Mouse (Mus musculus): Measurements from ENCODE around the gene Ltb4r2. TPM values are rescaled to one million over a fixed set of nuclear protein-coding genes. Genes with fewer than 3 reads are reported as not detected.

Ltb4r2 gene
- total RNA-seq (2022): under 1 TPM; 0.06 to 0.19 (median 0.13) TPM

- DNase-seq (ENCODE audit: low spot score): no peak
Observed at GRCm38 (mm10) chr14:55761163-55761562, at the start of gene Ltb4r2. TSS of gene Ltb4r2 (plus strand) at chr14:55761428.

GRCm38 (mm10) chr14:55711786-55712185, 49.4 kb upstream of the Ltb4r2 start:
- no peak for DNase-seq (ENCODE audit: low spot score)

DNA sequence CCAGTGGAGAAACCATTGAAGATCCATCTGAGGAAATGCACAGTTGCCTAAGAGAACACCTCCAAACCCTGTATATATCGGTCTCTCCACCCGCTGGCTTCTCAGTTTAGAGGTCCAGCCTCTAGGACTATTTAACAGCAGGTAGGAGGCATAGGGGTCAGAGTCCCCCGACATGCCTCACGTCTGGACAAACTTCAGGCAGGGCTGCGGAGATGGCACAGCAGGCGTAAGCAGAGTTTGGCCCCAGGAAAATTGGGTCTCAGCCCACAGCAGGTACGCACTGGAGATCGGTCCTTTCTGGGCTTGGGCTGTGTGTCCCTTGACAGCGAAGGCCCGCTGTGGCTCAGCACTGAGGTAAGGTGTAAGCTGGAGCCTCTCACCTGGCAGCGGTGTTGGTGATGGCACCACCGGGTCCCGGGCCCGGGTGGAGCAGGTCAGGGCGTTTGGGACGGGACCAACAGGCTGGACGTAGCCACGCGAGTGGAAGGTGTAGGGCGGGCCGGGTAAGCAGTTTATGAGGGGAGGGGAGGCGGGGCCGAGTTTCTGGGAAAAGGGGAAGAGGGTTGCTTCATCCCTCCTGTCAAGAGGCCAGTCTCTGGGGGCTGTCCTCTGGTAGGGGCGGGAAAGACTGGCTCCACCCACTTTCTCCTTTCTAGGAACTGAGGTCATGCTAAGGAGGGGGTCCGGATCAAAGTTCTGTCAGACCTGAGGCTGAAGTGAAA, 48.1 kb upstream of the Ltb4r2 start:
- DNase-seq (ENCODE audit: low spot score): peak; percentile 20

- no peak for DNase-seq (ENCODE audit: low spot score)
Observed at GRCm38 (mm10) chr14:55713729-55714122, 47.5 kb upstream of the Ltb4r2 start, which contains the start of gene Tgm1. TSS of gene Tgm1 (minus strand) at chr14:55713926.

DNA sequence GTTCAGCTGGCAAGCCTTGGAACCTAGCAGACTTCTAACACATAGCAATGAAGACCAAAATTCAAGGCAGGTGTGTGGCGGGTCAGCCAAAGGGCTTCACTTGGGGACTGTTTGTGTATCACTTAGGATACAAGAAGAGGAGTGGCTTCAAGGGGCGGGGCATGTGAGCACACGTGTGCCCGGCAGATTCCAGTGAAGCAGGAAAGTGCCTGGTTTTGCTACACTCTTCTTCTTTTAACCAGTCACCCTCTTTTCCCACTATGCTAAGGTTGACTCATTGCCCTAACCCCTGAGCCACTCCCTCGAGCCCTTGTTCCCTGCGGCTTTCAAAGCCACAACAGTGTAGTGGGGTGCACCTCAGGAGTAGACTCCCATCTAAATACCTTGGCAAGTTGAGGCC, 46.3 kb upstream of the Ltb4r2 start:
- DNase-seq (ENCODE audit: low spot score): no peak

GRCm38 (mm10) chr14:55716271-55716670, 45.0 kb upstream of the Ltb4r2 start:
- DNase-seq (ENCODE audit: low spot score): no peak

GRCm38 (mm10) chr14:55716884-55717283, 44.3 kb upstream of the Ltb4r2 start:
- DNase-seq (ENCODE audit: low spot score): no peak

DNA sequence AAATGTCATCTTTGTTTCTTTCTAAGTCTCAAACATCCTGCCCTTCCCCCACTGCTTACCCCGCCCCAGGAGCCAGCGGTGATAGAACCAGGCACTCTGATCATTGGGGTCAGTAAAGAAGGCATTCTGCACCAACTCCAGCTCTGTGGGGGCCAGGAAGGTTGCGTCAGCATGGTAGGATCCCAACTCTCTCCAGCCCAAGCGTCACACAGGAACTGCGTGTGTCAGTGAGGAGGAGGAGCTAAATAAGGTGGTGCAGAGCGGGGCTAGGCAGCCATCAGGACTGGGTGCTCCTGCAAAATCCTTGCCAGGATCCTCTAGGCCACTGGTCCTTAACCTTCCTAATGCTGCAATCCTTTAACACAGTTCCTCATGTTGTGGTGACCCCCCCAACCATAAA, 41.5 kb upstream of the Ltb4r2 start:
- no peak for DNase-seq (ENCODE audit: low spot score)

DNA sequence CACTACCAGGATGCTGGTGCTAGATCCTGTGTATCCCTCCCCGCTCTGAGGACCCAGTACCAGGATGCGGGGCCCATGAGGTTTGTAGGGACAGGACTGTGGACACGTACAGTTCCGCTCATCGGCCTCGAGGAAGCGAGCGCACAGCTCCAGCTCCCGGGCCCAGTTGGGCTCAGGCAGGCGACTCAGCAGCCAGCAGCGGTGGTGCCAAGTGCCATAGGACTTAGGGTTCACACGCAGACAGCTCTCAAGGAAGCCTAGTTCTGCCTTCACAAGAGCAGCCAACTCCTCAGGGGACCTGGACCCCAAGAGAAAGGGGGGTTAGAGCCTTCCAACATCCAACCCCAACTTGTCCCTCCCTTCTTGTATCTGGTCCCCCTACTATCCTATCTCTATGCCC, 40.6 kb upstream of the Ltb4r2 start:
- no peak for DNase-seq (ENCODE audit: low spot score)

GRCm38 (mm10) chr14:55721076-55721475, 40.2 kb upstream of the Ltb4r2 start:
- no peak for DNase-seq (ENCODE audit: low spot score)

DNA sequence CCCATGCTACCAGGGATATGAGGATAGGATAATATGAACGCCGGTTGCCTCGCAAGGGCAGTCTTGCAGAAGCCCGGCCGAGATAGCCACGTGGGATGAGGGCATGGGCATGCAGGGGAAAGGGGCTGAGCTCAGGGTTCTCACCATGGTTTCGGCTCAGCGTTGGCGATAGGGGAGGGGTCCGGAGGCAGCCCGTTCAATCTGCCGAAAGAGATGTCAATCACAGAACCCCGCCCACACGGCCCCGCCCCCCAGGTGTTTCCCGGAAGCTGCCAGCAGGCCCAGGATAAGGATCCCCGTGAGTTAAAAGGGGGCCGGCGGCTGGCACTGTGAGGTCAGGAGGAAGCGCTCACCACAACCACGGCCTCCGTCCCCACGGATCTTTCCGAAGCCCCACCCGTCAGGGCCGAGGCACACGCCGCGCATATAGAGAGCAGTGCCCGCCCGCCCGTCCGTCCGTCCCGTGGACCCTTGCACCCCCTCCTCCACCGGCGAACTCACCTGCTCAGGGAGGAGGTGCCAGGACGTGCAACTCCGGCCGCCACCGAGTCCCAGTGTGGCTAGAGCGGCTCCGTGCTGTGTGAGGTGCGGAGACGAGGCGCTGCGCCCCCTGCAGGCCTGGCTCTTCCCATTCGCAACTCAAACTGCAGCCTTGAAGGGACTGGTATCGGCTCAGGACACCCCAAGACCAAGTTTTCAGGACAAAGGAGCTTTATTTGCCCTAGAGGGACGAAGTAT, 39.4 kb upstream of the Ltb4r2 start, which contains the start of gene Rabggta:
Gene Rabggta, minus strand, starts transcription at position 564 of the 738 bp plus-strand sequence.
- peak; percentile 87 for DNase-seq (ENCODE audit: low spot score)

DNA sequence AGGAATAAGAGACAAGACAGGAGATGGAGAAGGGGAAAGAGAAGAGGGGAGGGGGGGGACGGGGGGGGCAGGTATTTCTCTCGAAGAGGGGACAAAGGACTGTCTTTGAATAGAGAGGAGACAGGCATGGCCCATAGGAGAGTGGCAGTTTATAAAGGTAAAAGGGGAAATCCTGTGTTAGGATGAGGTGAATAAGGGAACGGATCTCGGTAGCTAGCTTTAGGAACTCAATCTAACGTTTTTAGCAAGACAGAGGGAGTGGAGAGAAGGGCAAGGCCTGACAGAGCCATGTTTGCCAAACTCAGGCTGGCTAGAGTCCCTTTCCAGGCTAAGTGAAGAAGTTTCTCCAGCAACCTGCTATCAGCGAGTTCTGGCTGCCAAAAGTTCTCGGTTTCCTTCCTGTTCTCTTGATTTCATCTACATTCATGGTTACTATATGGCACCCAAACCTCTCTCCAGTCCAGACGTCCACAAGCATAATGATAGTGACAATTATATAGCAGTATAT, 38.7 kb upstream of the Ltb4r2 start:
- DNase-seq (ENCODE audit: low spot score): no peak

- no peak for DNase-seq (ENCODE audit: low spot score)
Observed at GRCm38 (mm10) chr14:55723433-55723832, 37.8 kb upstream of the Ltb4r2 start.

- peak; percentile 65 for DNase-seq (ENCODE audit: low spot score)
Observed at GRCm38 (mm10) chr14:55724411-55724871, 36.8 kb upstream of the Ltb4r2 start.

- no peak for DNase-seq (ENCODE audit: low spot score)
Observed at GRCm38 (mm10) chr14:55726261-55726660, 35.0 kb upstream of the Ltb4r2 start.

DNA sequence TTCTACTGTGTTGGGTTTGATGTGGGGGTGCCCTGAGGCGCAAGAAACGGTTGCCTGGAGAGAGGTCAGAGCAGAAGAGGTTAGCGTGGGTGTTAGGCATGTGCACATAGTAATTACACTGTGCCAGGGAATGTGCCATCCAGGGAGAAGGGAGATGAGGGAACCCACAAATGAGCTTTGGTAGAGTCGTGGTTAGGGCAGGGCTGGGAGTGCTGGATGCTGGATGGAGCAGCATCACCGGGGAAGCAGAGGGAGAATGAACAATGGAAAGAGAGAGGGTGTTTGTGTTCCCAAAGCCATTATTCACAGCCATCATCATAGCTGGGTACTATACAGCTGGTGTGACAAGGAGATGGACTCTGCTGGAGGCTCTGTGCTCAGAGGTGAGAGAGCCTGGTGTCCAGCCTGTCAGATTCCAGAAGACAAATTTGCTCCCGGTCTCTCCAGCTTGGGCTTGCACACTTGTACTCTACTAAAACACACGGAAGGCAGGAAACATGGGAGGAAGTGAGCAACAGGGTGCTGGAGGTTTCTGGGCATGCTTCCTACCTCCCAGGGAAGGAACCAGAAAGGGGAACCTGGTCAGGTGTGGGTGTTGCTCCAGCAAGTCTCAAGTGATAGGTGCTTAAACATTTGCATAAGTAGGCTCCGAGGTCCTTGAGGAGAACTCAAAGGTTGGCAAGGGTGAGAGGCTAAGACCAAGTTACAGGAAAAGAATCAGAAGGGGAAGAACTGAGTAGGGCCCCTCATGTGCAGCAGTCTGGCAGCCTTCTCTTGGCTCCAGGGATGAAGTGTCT, 33.1 kb upstream of the Ltb4r2 start:
- DNase-seq (ENCODE audit: low spot score): no peak

- no peak for DNase-seq (ENCODE audit: low spot score)
Observed at GRCm38 (mm10) chr14:55730116-55730515, 31.1 kb upstream of the Ltb4r2 start.

DNA sequence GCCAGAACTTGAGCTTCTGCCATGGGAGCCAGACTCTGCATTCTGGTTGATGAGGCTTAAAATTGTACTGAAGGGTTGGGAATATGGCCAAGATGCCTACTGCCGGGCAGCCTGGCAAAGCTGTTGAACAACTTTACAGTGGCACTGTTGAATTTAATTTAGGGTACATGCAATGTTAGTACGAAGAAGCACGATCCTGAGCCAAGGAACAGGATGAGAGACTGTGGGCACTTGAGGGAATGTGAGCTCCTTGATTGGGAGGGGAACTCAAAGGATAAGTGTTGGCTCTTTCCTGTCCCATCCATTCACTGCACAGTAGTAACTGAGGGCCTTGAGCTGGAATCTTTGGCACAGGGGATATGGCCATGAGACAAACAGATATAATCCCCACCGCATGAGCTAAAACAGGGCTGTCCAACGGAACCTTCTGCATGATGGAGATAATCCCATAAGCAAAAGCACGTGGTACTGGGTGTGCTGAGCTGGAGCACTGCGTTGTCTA, 30.6 kb upstream of the Ltb4r2 start:
- no peak for DNase-seq (ENCODE audit: low spot score)

GRCm38 (mm10) chr14:55733889-55734288, 27.3 kb upstream of the Ltb4r2 start:
- no peak for DNase-seq (ENCODE audit: low spot score)

GRCm38 (mm10) chr14:55734869-55735268, 26.4 kb upstream of the Ltb4r2 start:
- no peak for DNase-seq (ENCODE audit: low spot score)

DNA sequence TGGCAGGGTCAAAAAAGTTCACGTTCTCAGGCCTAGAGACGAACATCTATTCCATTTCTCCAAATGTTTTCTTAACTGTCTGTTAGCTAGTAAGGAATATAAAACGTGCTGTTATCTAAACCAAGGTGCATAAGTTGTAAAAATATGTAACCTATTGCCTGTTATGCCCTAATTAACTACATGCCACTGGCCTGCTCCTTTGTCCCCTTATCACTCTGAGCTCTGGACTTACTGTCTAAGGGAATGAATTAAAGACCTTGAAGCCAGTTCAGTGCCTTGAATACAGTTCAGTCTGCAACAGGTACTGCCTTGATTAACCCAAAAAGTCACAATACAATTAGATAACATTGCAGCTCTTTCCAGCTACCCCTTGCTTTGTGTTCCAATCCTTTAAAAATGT, 25.9 kb upstream of the Ltb4r2 start:
- DNase-seq (ENCODE audit: low spot score): no peak

- DNase-seq (ENCODE audit: low spot score): no peak
Observed at GRCm38 (mm10) chr14:55735758-55736157, 25.5 kb upstream of the Ltb4r2 start.
